Mouse (Mus musculus) kidney, postnatal 10 days (tissue): Measurements from ENCODE around the gene Dnaja2.
A peak's percentile ranks its signal among the peaks of the same experiment; 100 is the strongest.

Experiments
- DNase-seq: peaks from one replicate; pipeline ENCODE4 v3.0.0; 2021; ENCODE audit warnings: mixed read lengths

Dnaja2 gene

GRCm38 (mm10) chr8:85555181-85556145, at the start of gene Dnaja2:
Gene Dnaja2, minus strand, starts transcription at chr8:85555344.
- peak; percentile 95 for DNase-seq

GRCm38 (mm10) chr8:85604201-85604600, 49.1 kb upstream of the Dnaja2 start:
- DNase-seq: no peak

- DNase-seq: peak; percentile 78
These were observed 48.2 kb upstream of the Dnaja2 start for GRCm38 (mm10) chr8:85603203-85603895.

GRCm38 (mm10) chr8:85602737-85603136, 47.6 kb upstream of the Dnaja2 start:
- DNase-seq: no peak

DNA sequence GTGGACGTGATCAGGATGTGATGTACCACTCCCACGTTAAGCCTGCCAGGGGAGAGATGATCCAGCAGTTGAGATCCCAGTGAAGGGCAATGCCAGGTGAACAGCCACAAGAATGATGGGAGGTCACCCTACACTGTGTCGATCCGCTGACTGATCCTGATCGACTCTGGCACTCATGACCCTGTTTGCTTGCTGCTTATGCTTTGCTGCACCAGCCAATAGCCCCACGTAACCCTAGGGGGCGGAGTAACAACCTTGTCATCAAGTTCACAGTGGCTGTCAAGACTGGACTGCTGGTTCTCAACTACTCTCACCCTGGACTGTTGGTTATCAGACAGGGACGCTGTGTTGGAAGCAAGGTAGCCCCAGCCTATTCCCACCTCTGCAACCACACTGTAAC, 46.6 kb upstream of the Dnaja2 start:
- DNase-seq: no peak

DNA sequence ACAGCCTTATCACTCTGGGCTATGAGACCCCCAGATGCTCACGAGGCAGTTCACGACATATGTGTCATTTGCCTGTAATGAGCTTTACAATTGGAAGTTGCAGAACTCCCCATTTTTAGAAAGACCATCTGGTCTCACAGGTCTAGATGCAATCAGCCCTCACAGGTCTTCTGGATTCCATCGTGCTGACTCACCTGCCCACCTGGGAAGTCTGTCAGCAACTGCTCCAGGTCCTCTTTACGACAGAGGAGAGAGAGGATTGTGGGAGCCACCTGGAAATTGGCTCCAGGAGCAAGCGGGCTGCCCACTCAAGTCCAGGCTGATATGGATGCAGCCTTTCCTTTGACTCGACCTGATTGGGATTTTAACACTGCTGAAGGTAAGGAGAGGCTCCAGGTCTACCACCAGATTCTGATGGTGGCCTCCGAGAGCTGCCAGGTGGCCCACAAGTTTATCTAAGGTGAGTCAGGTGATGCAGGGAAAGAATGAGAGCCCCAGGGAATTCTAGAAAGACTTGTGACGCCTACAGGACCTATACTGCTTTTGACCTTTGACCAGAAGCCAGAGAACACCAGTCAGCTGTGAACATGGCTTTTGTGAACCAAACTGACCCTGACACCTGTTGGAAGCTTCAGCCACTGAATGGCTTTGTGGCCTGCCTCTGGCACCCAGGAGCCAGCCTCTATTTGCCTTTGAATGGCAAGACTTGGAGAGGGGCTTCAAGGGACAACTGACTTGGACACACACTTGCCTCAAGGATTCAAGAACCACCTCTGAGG, 42.5 kb upstream of the Dnaja2 start:
- DNase-seq: no peak

DNA sequence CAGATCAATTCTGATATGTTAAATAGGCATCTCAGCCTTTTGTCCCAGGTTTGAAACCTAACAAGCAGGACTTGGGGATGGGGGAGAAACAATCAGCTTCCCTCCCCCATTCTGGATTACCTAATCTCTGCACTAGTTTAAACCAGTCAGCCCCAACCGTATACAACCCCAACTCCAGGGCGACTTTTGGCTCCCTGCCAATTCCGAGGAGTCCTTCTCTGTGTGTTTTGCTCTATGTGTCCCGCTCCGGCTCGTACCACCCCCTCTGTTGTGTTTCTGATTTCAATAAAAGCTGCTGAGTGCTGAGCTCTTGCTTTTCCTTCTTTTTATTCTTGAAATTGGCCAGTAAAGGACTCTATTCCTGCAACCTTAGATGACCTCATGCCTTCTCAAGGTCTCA, 40.2 kb upstream of the Dnaja2 start:
- DNase-seq: peak; percentile 52

- no peak for DNase-seq
These were observed 39.8 kb upstream of the Dnaja2 start for GRCm38 (mm10) chr8:85594983-85595382.

DNA sequence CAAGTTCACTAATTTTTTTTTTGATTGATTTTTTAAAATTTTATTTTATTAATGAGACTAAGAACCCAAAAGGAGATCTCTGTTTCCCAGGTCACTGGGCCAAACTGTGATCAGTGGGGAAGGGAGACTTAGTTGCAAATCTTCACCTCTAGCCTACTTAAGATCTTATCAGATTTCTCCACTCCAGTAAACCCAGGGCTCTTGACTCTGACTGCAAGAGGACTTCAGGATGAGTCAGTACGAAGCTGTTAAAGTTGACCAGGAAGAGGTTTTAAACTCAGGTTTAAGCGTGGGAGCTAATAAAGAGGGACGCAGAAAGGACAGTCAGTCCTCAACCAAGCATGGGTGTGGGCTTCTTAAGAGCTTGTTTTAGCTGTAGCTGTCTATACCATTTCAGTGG, 38.2 kb upstream of the Dnaja2 start:
- no peak for DNase-seq

GRCm38 (mm10) chr8:85591532-85591931, 36.4 kb upstream of the Dnaja2 start:
- DNase-seq: no peak

DNA sequence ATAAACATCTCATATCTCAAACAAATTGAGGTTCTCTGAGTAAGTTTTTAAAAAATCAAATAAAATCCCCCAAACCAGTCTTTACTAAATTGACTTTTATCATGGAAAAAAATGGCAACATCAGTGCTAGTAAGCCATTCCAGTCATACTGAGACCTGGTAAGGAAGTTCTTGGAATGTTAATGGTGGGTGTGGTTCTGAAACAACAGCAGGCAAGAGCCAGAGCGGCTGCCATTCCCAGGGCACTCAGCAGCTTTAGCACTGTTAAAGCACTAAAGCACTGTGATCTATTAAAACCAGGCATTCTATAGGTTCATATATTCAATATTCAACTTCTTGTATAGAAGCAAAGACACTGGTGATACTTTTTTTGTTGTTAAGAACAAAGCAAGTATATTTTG, 35.1 kb upstream of the Dnaja2 start:
- no peak for DNase-seq

DNA sequence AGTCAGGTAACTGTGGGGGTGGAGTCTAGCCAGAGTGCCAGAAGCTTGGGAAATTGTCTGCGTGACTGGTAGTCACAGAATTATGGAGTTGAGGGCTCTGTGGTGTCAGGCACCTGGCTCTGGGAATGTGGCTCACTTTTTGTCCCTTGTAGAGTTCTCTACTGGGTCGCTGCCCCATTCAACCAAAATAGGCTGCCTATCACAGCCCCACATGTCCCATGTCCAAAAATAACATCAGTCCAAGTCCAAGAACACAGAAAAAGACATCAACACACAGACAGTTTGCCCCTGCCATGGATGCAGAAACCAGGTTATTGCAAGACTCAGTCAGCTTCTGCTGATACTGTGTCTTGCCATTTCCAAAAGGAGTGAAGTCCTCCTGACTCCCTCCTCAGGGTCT, 33.5 kb upstream of the Dnaja2 start:
- DNase-seq: no peak

GRCm38 (mm10) chr8:85577666-85578065, 22.5 kb upstream of the Dnaja2 start:
- no peak for DNase-seq

- DNase-seq: no peak
These were observed 18.9 kb upstream of the Dnaja2 start for GRCm38 (mm10) chr8:85573972-85574496.

GRCm38 (mm10) chr8:85570466-85570865, 15.3 kb upstream of the Dnaja2 start:
- DNase-seq: no peak

- DNase-seq: peak; percentile 11
These were observed 12.7 kb upstream of the Dnaja2 start for GRCm38 (mm10) chr8:85567801-85568200.

GRCm38 (mm10) chr8:85565186-85565585, 10.0 kb upstream of the Dnaja2 start:
- no peak for DNase-seq

DNA sequence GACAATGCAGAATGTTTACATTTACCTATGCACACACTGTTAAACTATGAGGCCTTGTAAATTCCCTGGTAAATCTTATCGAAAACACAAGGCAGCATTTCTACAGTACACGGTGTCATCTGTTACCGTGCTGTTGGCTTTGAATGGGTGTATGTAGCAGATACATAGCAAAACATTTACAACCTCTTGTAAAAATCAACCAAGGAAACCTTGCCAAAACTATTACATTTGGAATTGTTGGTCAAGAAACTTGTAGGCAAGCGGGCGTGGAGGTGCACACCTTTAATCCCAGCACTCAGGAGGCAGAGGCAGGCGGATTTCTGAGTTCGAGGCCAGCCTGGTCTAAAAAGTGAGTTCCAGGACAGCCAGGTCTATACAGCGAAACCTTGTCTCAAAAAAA, 8.2 kb upstream of the Dnaja2 start:
- DNase-seq: no peak

GRCm38 (mm10) chr8:85559966-85560365, 4.8 kb upstream of the Dnaja2 start:
- no peak for DNase-seq

GRCm38 (mm10) chr8:85559201-85559600, 4.1 kb upstream of the Dnaja2 start:
- DNase-seq: no peak

DNA sequence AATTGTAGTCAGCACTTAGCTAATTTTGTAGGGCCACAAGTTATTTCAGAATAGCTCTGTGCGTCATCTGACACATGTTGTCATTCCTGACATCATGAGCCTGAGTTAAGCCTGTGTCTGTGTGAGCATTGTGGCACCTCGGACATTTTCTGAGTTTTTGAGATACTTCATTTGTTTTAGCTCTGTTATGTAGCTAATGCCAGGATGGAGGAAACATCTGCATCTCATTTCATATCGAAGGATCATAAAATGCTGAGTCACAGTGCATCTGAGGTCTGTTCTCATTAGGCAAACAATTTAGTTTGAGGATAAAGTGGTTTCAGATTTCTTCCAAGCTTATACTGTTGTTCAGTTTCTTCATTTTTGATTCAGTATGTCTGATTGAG, 2.5 kb upstream of the Dnaja2 start:
- no peak for DNase-seq

- DNase-seq: no peak
These were observed 1.9 kb upstream of the Dnaja2 start for GRCm38 (mm10) chr8:85556986-85557600.
